ENCODE assay signal across 15 mouse cellular contexts in genomic region chr9:26924146-26924545, GRCm38 (mm10). TPM values are rescaled to one million over a fixed set of nuclear protein-coding genes. Genes with fewer than 3 reads are reported as not detected.
DNase-seq lines count a peak whose midpoint lies in the region; ATAC-seq lines count a peak whose summit lies in the region.
"Had no signal": no experiment of that assay in that cellular context is flagged by ENCODE, and none has a peak within 500 bp of the region (broad histone marks: within the 10 kb centered on the region; RNA-seq: fewer than 3 reads in every experiment).

No protein-coding gene starts in this region.

- no peak overlapping the region for H3K4me2 ChIP-seq in heart, embryonic 12.5 days
- H3K4me2 ChIP-seq in lung, embryonic 16.5 days (ENCODE audit: low read depth, low read length), result no peak overlapping the region
- H3K4me2 ChIP-seq: forebrain, embryonic 12.5 days; hindbrain, embryonic 12.5 days; liver, embryonic 12.5 days; midbrain, embryonic 15.5 days had no signal

- H3K36me3 ChIP-seq in heart, embryonic 12.5 days, result no peaks in the 10 kb centered on the region
- H3K36me3 ChIP-seq in lung, embryonic 16.5 days (ENCODE audit: control insufficient read depth, insufficient read depth, low read length), result no peaks in the 10 kb centered on the region
- H3K36me3 ChIP-seq: forebrain, embryonic 12.5 days; hindbrain, embryonic 12.5 days; liver, embryonic 12.5 days; midbrain, embryonic 15.5 days had no signal

- H3K4me1 ChIP-seq in heart, embryonic 12.5 days (replicated peaks), result peaks cover 6% of the 10 kb centered on the region; the same call in 1 of the 2 replicates
- H3K4me1 ChIP-seq in lung, embryonic 16.5 days (replicated peaks; ENCODE audit: control insufficient read depth, insufficient read depth, low read length), result 0 out of 2 replicates have a peak, but pooled peaks cover 5% of the 10 kb centered on the region
- H3K4me1 ChIP-seq: forebrain, embryonic 12.5 days; hindbrain, embryonic 12.5 days; liver, embryonic 12.5 days; midbrain, embryonic 15.5 days had no signal

- H3K27me3 ChIP-seq in heart, embryonic 12.5 days (replicated peaks), result no peaks in the 10 kb centered on the region
- no peaks in the 10 kb centered on the region for H3K27me3 ChIP-seq in lung, embryonic 16.5 days (ENCODE audit: control insufficient read depth, insufficient read depth, low read depth, low read length)
- H3K27me3 ChIP-seq: forebrain, embryonic 12.5 days; hindbrain, embryonic 12.5 days; liver, embryonic 12.5 days; midbrain, embryonic 15.5 days had no signal

- DNase-seq in heart, postnatal 14 days, result peak; percentile 16 to 31
- peak; percentile 25 to 26 for DNase-seq in adrenal gland, adult 18-20 months (ENCODE audit: low spot score in 2 of 2)
- peak; percentile 45 to 47 for DNase-seq in kidney, adult 8-10 months
- no peak for DNase-seq in right cerebral cortex, adult 2 months (ENCODE audit: low spot score in 2 of 2)
- no peak for DNase-seq in left cerebral cortex, postnatal 36 days (ENCODE audit: low spot score in 2 of 2)
- DNase-seq in layer of hippocampus, postnatal 36 days, result no peak
- DNase-seq: gastrocnemius, postnatal 36 days; thymus, postnatal 4 days had no signal

- no peaks in the 10 kb centered on the region for H3K9me3 ChIP-seq in heart, embryonic 12.5 days (replicated peaks)
- H3K9me3 ChIP-seq in lung, embryonic 16.5 days (ENCODE audit: control insufficient read depth, low read length), result no peaks in the 10 kb centered on the region
- H3K9me3 ChIP-seq: forebrain, embryonic 12.5 days; hindbrain, embryonic 12.5 days; liver, embryonic 12.5 days; midbrain, embryonic 15.5 days had no signal

- no peak overlapping the region for H3K4me3 ChIP-seq in heart, embryonic 12.5 days
- H3K4me3 ChIP-seq in lung, embryonic 16.5 days (ENCODE audit: low read length), result no peak overlapping the region
- H3K4me3 ChIP-seq: forebrain, embryonic 12.5 days; hindbrain, embryonic 12.5 days; liver, embryonic 12.5 days; midbrain, embryonic 15.5 days had no signal

- intact Hi-C loops in heart, postnatal 14 days (cut with DNase I), result no loop called here
- intact Hi-C loops in left cerebral cortex, postnatal 36 days (cut with DNase I), result no loop called here

- WGBS in heart, embryonic 12.5 days, result 65% methylated on average over 3 of the region's 3 CpGs
- WGBS in lung, embryonic 16.5 days, result 19% methylated on average over 3 of the region's 3 CpGs

- H3K27ac ChIP-seq in heart, embryonic 12.5 days (ENCODE audit: poor library complexity, severe bottlenecking), result no peak overlapping the region
- H3K27ac ChIP-seq in lung, embryonic 16.5 days (ENCODE audit: low read length), result no peak overlapping the region
- H3K27ac ChIP-seq: forebrain, embryonic 12.5 days; hindbrain, embryonic 12.5 days; liver, embryonic 12.5 days; midbrain, embryonic 15.5 days had no signal

- ATAC-seq in heart, embryonic 12.5 days (ENCODE audit: insufficient number of reproducible peaks, low FRiP score), result no peak
- peak; percentile 51 for ATAC-seq in lung, embryonic 16.5 days (ENCODE audit: low read depth)
- ATAC-seq: liver, embryonic 12.5 days; midbrain, embryonic 15.5 days had no signal

- H3K9ac ChIP-seq in heart, embryonic 12.5 days, result no peak overlapping the region
- no peak overlapping the region for H3K9ac ChIP-seq in lung, embryonic 16.5 days (ENCODE audit: low read length)
- H3K9ac ChIP-seq: forebrain, embryonic 12.5 days; hindbrain, embryonic 12.5 days; liver, embryonic 12.5 days; midbrain, embryonic 15.5 days had no signal

RNA-seq across cellular contexts. Expression of gene Gm1110, which starts 1.2 kb away (rescaled TPM):
- not detected for total RNA-seq in heart, postnatal 14 days (2021)
- 0.06 and 0.09 TPM in 2 replicates for polyA plus RNA-seq in heart, embryonic 12.5 days (2016; fragmentation: Nextera tagmentation; extraction: Ambion mirVana)
- not detected for total RNA-seq in adrenal gland, adult 18-20 months (2021)
- not detected in 2 replicates for polyA plus RNA-seq in lung, embryonic 16.5 days (2015; fragmentation: Nextera tagmentation; extraction: Ambion mirVana)
- total RNA-seq in left cerebral cortex, postnatal 36 days (2021), result not detected
- not detected for total RNA-seq in layer of hippocampus, postnatal 36 days (2021)
- total RNA-seq: common myeloid progenitor, adult 5-6 weeks; gastrocnemius, postnatal 36 days had no signal
- polyA plus RNA-seq: forebrain, embryonic 12.5 days; liver, embryonic 12.5 days had no signal

Comparison
In these comparisons a context has a peak if more than half of its experiments do, and no peak if none do; other contexts are left out.
1. DNase-seq: peak in heart, postnatal 14 days (2 of 2), adrenal gland, adult 18-20 months (2 of 2) and kidney, adult 8-10 months (2 of 2); none in right cerebral cortex, adult 2 months (0 of 2), left cerebral cortex, postnatal 36 days (0 of 2) and layer of hippocampus, postnatal 36 days (0 of 2).